Mouse (Mus musculus) liver, embryonic 11.5 days (tissue): ENCODE measurements around the gene Gm16503. TPM values are rescaled to one million over a fixed set of nuclear protein-coding genes. Genes with fewer than 3 reads are reported as not detected.
"Not testable (repeated sequence)": the region's sequence is repeated elsewhere in the genome, so short reads cannot be mapped to it uniquely, and the experiment has no call there.

Experiments
- ATAC-seq: fragments of 200-750 bp; cut with Nextera tagmentation; replicated peaks from 2 replicates; pipeline ENCODE4 v1.8.0; 2017; ENCODE audit warnings: moderate number of reproducible peaks, mild to moderate bottlenecking, moderate TSS enrichment, moderate library complexity; ENCODE audit not compliant: low FRiP score
- DNase-seq: peaks from one replicate; pipeline ENCODE4 v3.0.0-alpha.2; 2017; ENCODE audit warnings: low spot score
- H3K27ac ChIP-seq: fragments of 300-500 bp; sonication (generic); 2 replicates; pipeline ENCODE4 v1.5.1; 2014; ENCODE audit warnings: mild to moderate bottlenecking, low read depth, low read length, control low read depth
- H3K27me3 ChIP-seq: fragments of 300-500 bp; sonication (generic); replicated peaks from 2 replicates; pipeline ENCODE4 v1.6.1; 2014; ENCODE audit warnings: low read length, mixed read lengths; ENCODE audit not compliant: control insufficient read depth, insufficient read depth
- H3K36me3 ChIP-seq: fragments of 300-500 bp; sonication (generic); 2 replicates; pipeline ENCODE4 v1.6.1; 2014; ENCODE audit warnings: mild to moderate bottlenecking, low read length, moderate library complexity, mixed read lengths; ENCODE audit not compliant: control insufficient read depth, insufficient read depth
- H3K4me1 ChIP-seq: fragments of 300-500 bp; sonication (generic); replicated peaks from 2 replicates; pipeline ENCODE4 v1.6.1; 2014; ENCODE audit warnings: low read length, mixed read lengths; ENCODE audit not compliant: control insufficient read depth, insufficient read depth
- H3K4me2 ChIP-seq: fragments of 300-500 bp; sonication (generic); 2 replicates; pipeline ENCODE4 v1.6.1; 2014; ENCODE audit warnings: mild to moderate bottlenecking, control low read depth, moderate library complexity
- H3K4me3 ChIP-seq: fragments of 300-500 bp; sonication (generic); 2 replicates; pipeline ENCODE4 v1.5.1; 2014; ENCODE audit warnings: low read depth, low read length, control low read depth
- H3K9ac ChIP-seq: fragments of 300-500 bp; sonication (generic); 2 replicates; pipeline ENCODE4 v1.6.1; 2014; ENCODE audit warnings: low read depth, low read length, control low read depth
- H3K9me3 ChIP-seq: fragments of 300-500 bp; sonication (generic); 2 replicates; pipeline ENCODE4 v1.6.1; 2016; ENCODE audit warnings: low read length, inconsistent platforms, mixed read lengths; ENCODE audit not compliant: control insufficient read depth
- WGBS: fragments of 180-500 bp; shearing (Covaris S2); extraction: QIAGEN DNeasy Blood & Tissue Kit; methylation state at CpG from one replicate; pipeline ENCODE4 v1.1.7; 2014; 5-methylcytosine and 5-hydroxymethylcytosine counted together
- polyA plus RNA-seq: library from polyadenylated mRNA; unstranded; fragments of >200 nt; fragmentation: Nextera tagmentation; extraction: Ambion mirVana; gene quantifications from 2 replicates; pipeline ENCODE4 v1.2.1, GENCODE M21; 2014

Gm16503 gene
- polyA plus RNA-seq, 1 experiment from 2014 or later = 0.21 TPM

GRCm38 (mm10) chr4:147537702-147538101 lies 2.3 kb upstream of the Gm16503 start:
- ATAC-seq (no peak), DNase-seq (no peak)
- no peak overlapping the region for H3K4me3 ChIP-seq
- 66% methylated on average over 2 of the region's 2 CpGs for WGBS
- no peak overlapping the region for H3K4me2 ChIP-seq
- peaks cover 20% of the 10 kb centered on the region; the same call in 1 of the 2 replicates for H3K9me3 ChIP-seq
- no peaks in the 10 kb centered on the region for H3K27me3 ChIP-seq
- no peaks in the 10 kb centered on the region for H3K4me1 ChIP-seq
- no peak overlapping the region for H3K27ac ChIP-seq
- H3K9ac ChIP-seq = no peak overlapping the region
- H3K36me3 ChIP-seq = no peaks in the 10 kb centered on the region

- Histone ChIP-seq H3K4me2 (no peak overlapping the region), H3K27me3 (no peaks in the 10 kb centered on the region), H3K36me3 (no peaks in the 10 kb centered on the region), H3K4me3 (no peak overlapping the region), H3K27ac (no peak overlapping the region), H3K4me1 (no peaks in the 10 kb centered on the region), H3K9me3 (peaks cover 24% of the 10 kb centered on the region), H3K9ac (no peak overlapping the region)
- DNase-seq (no peak), ATAC-seq (no peak)
Observed at GRCm38 (mm10) chr4:147541105-147541504, 1.1 kb downstream of the Gm16503 start.

- H3K9ac ChIP-seq, H3K4me2 ChIP-seq, ATAC-seq, H3K36me3 ChIP-seq, H3K27ac ChIP-seq, H3K4me1 ChIP-seq, H3K9me3 ChIP-seq, H3K27me3 ChIP-seq, DNase-seq, H3K4me3 ChIP-seq: not testable (repeated sequence)
- 64% methylated on average over 5 of the region's 5 CpGs for WGBS
Observed at GRCm38 (mm10) chr4:147553071-147553470, 13.1 kb downstream of the Gm16503 start, which contains the start of gene Zfp985. Zfp985 (plus strand) TSS chr4:147553277.

- not testable (repeated sequence) for H3K27ac ChIP-seq
- 62% methylated on average over 2 of the region's 2 CpGs for WGBS
Observed at GRCm38 (mm10) chr4:147554361-147554760, 14.3 kb downstream of the Gm16503 start.

GRCm38 (mm10) chr4:147556921-147557320 lies 16.9 kb downstream of the Gm16503 start:
- not testable (repeated sequence) for H3K4me3 ChIP-seq, H3K27me3 ChIP-seq, DNase-seq, ATAC-seq, H3K27ac ChIP-seq, H3K9ac ChIP-seq, H3K4me2 ChIP-seq, H3K4me1 ChIP-seq, H3K36me3 ChIP-seq, H3K9me3 ChIP-seq
- WGBS = 35% methylated on average over 1 of the region's 1 CpGs

More at GRCm38 (mm10) chr4:147554361-147554760, 14.3 kb downstream of the Gm16503 start:
- H3K9ac ChIP-seq, H3K27me3 ChIP-seq, H3K4me2 ChIP-seq, DNase-seq, ATAC-seq, H3K4me1 ChIP-seq, H3K9me3 ChIP-seq, H3K36me3 ChIP-seq, H3K4me3 ChIP-seq: not testable (repeated sequence)

GRCm38 (mm10) chr4:147558011-147558410 lies 18.0 kb downstream of the Gm16503 start:
- ATAC-seq, H3K27ac ChIP-seq, H3K9ac ChIP-seq, H3K36me3 ChIP-seq, H3K4me1 ChIP-seq, H3K4me3 ChIP-seq, DNase-seq, H3K4me2 ChIP-seq, H3K27me3 ChIP-seq, H3K9me3 ChIP-seq: not testable (repeated sequence)

- WGBS = 50% methylated on average over 1 of the region's 1 CpGs
- not testable (repeated sequence) for H3K4me1 ChIP-seq, ATAC-seq, H3K27ac ChIP-seq, H3K9ac ChIP-seq, H3K4me2 ChIP-seq, H3K4me3 ChIP-seq, H3K27me3 ChIP-seq, H3K9me3 ChIP-seq, DNase-seq, H3K36me3 ChIP-seq
Observed at GRCm38 (mm10) chr4:147559096-147559495, 19.1 kb downstream of the Gm16503 start.

GRCm38 (mm10) chr4:147565426-147566220 lies 25.6 kb downstream of the Gm16503 start:
- Histone ChIP-seq H3K4me1 (no peaks in the 10 kb centered on the region), H3K4me3 (no peak overlapping the region), H3K9me3 (no peaks in the 10 kb centered on the region; the same call in 1 of the 2 replicates), H3K27ac (no peak overlapping the region), H3K36me3 (no peaks in the 10 kb centered on the region), H3K4me2 (no peak overlapping the region), H3K27me3 (no peaks in the 10 kb centered on the region), H3K9ac (no peak overlapping the region)
- WGBS = 69% methylated on average over 6 of the region's 6 CpGs
- ATAC-seq (peak; percentile 29; the same call in 1 of the 2 replicates), DNase-seq (no peak)

GRCm38 (mm10) chr4:147571156-147571555 lies 31.1 kb downstream of the Gm16503 start:
- H3K9me3 ChIP-seq, H3K4me1 ChIP-seq, DNase-seq, H3K27me3 ChIP-seq, H3K27ac ChIP-seq, H3K36me3 ChIP-seq, H3K4me2 ChIP-seq, H3K9ac ChIP-seq, ATAC-seq, H3K4me3 ChIP-seq: not testable (repeated sequence)
- WGBS = 73% methylated on average over 8 of the region's 8 CpGs
